Mouse (Mus musculus) liver, embryonic 18 days (tissue): ENCODE results near the gene Gm21258. TPM values are rescaled to one million over a fixed set of nuclear protein-coding genes. Genes with fewer than 3 reads are reported as not detected.

ENCODE experiments used
- polyA plus RNA-seq: library from polyadenylated mRNA; depleted of rRNA; stranded (reverse); fragments of >200 nt; gene quantifications from 2 replicates; pipeline ENCODE4 v1.2.3, GENCODE M21; 2012; rRNA removed

Gene Gm21258
- polyA plus RNA-seq = not detected in 2 replicates

DNA sequence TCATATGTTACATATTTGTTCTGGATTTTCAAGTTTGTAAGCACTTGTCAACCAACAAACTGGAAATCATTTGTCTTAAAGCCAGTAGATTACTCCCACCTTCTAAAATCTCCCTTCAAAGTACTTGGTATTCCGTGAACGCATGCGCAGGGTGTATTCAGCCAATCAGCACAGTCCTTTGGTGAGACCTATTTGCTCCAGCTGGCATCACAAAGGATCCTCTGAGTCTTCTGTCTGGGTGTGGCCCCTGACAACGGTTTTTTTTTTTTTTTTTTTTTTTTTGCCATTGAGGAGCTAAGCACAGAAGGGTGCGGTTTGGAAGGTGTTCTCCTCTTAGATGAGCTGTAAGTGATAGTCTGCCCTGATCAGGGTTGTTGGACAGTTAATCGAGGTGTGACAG is at the start of gene Gm21258:
TSS of gene Gm21258 (plus strand) at position 301 of the 400 bp plus-strand sequence.

